Mouse (Mus musculus) midbrain, embryonic 11.5 days (tissue): Measurements from ENCODE around the gene Nckap1l. TPM values are rescaled to one million over a fixed set of nuclear protein-coding genes. Genes with fewer than 3 reads are reported as not detected.
"Not testable (repeated sequence)": the region's sequence is repeated elsewhere in the genome, so short reads cannot be mapped to it uniquely, and the experiment has no call there.

Experiments used
- ATAC-seq: fragments of 200-750 bp; cut with Nextera tagmentation; 2 replicates; pipeline ENCODE4 v1.8.0; 2017; ENCODE audit warnings: moderate TSS enrichment, moderate library complexity; ENCODE audit not compliant: low FRiP score
- DNase-seq: peaks from one replicate; pipeline ENCODE4 v3.0.0; 2015; ENCODE audit warnings: low spot score; ENCODE audit errors: missing footprints
- H3K27ac ChIP-seq: fragments of 300-500 bp; sonication (generic); 2 replicates; pipeline ENCODE4 v1.5.1; 2014; ENCODE audit warnings: low read depth, low read length
- H3K27me3 ChIP-seq: fragments of 300-500 bp; sonication (generic); 2 replicates; pipeline ENCODE4 v1.6.1; 2014; ENCODE audit warnings: mild to moderate bottlenecking, low read length, moderate library complexity, mixed read lengths; ENCODE audit not compliant: control insufficient read depth, insufficient read depth
- H3K36me3 ChIP-seq: fragments of 300-500 bp; sonication (generic); 2 replicates; pipeline ENCODE4 v1.6.1; 2014; ENCODE audit warnings: mild to moderate bottlenecking, low read length, moderate library complexity, mixed read lengths; ENCODE audit not compliant: control insufficient read depth, insufficient read depth
- H3K4me1 ChIP-seq: fragments of 300-500 bp; sonication (generic); 2 replicates; pipeline ENCODE4 v1.6.1; 2014; ENCODE audit warnings: low read length; ENCODE audit not compliant: control insufficient read depth, insufficient read depth
- H3K4me2 ChIP-seq: fragments of 300-500 bp; sonication (generic); 2 replicates; pipeline ENCODE4 v1.6.1; 2014; ENCODE audit warnings: mild to moderate bottlenecking, moderate library complexity
- H3K4me3 ChIP-seq: fragments of 300-500 bp; sonication (generic); 2 replicates; pipeline ENCODE4 v1.5.1; 2014; ENCODE audit warnings: low read depth, low read length
- H3K9ac ChIP-seq: fragments of 300-500 bp; sonication (generic); 2 replicates; pipeline ENCODE4 v1.6.1; 2014; ENCODE audit warnings: low read length
- H3K9me3 ChIP-seq: fragments of 300-500 bp; sonication (generic); 2 replicates; pipeline ENCODE4 v1.6.1; 2016; ENCODE audit warnings: low read length; ENCODE audit not compliant: control insufficient read depth
- WGBS: fragments of 180-500 bp; shearing (Covaris S2); extraction: QIAGEN DNeasy Blood & Tissue Kit; methylation state at CpG from one replicate; pipeline ENCODE4 v1.1.7; 2014; 5-methylcytosine and 5-hydroxymethylcytosine counted together
- polyA plus RNA-seq: library from polyadenylated mRNA; unstranded; fragments of >200 nt; fragmentation: Nextera tagmentation; extraction: Ambion mirVana; gene quantifications from 2 replicates; pipeline ENCODE4 v1.2.1, GENCODE M21; 2014

Nckap1l gene
- polyA plus RNA-seq, result 2.4 and 2.7 TPM in 2 replicates

GRCm38 (mm10) chr15:103453551-103454218 lies at the start of gene Nckap1l:
Gene Nckap1l, plus strand, starts transcription at chr15:103453794.
- Histone ChIP-seq H3K36me3 (no peaks in the 10 kb centered on the region), H3K4me1 (no peaks in the 10 kb centered on the region), H3K27ac (no peak within 1 kb of the TSS), H3K9ac (no peak within 1 kb of the TSS), H3K4me3 (no peak within 1 kb of the TSS), H3K4me2 (no peak within 1 kb of the TSS), H3K27me3 (no peaks in the 10 kb centered on the region), H3K9me3 (no peaks in the 10 kb centered on the region)
- WGBS, result 92% methylated on average over 13 of the region's 13 CpGs
- DNase-seq (no peak), ATAC-seq (no peak)

GRCm38 (mm10) chr15:103405586-103405985 lies 48.0 kb upstream of the Nckap1l start:
- not testable (repeated sequence) for H3K36me3 ChIP-seq, H3K27ac ChIP-seq, H3K9me3 ChIP-seq, H3K27me3 ChIP-seq, H3K4me3 ChIP-seq, DNase-seq, H3K4me1 ChIP-seq, H3K4me2 ChIP-seq, H3K9ac ChIP-seq, ATAC-seq
- WGBS, result 83% methylated on average over 2 of the region's 3 CpGs

- no peaks in the 10 kb centered on the region for H3K9me3 ChIP-seq
- H3K27me3 ChIP-seq, result no peaks in the 10 kb centered on the region
- no peak for ATAC-seq
- H3K36me3 ChIP-seq, result no peaks in the 10 kb centered on the region
- H3K27ac ChIP-seq, result no peak overlapping the region
- H3K4me3 ChIP-seq, result no peak overlapping the region
- H3K4me2 ChIP-seq, result no peak overlapping the region
- DNase-seq, result no peak
- no peak overlapping the region for H3K9ac ChIP-seq
- no peaks in the 10 kb centered on the region for H3K4me1 ChIP-seq
- WGBS, result 47% methylated on average over 2 of the region's 2 CpGs
Measured at GRCm38 (mm10) chr15:103427017-103427416, 26.6 kb upstream of the Nckap1l start.

GRCm38 (mm10) chr15:103430241-103430640 lies 23.4 kb upstream of the Nckap1l start, which contains the start of gene Gtsf1:
Gene Gtsf1, minus strand, starts transcription at chr15:103430470.
- 89% methylated on average over 13 of the region's 16 CpGs for WGBS
- DNase-seq (no peak), ATAC-seq (no peak)
- H3K27ac ChIP-seq, result no peak within 1 kb of the TSS
- H3K4me1 ChIP-seq, result no peaks in the 10 kb centered on the region
- no peak within 1 kb of the TSS for H3K4me3 ChIP-seq
- H3K9me3 ChIP-seq, result no peaks in the 10 kb centered on the region
- no peak within 1 kb of the TSS for H3K4me2 ChIP-seq
- no peak within 1 kb of the TSS for H3K9ac ChIP-seq
- no peaks in the 10 kb centered on the region for H3K36me3 ChIP-seq
- H3K27me3 ChIP-seq, result no peaks in the 10 kb centered on the region

GRCm38 (mm10) chr15:103445966-103446365 lies 7.6 kb upstream of the Nckap1l start:
- not testable (repeated sequence) for H3K27me3 ChIP-seq, H3K36me3 ChIP-seq, H3K4me3 ChIP-seq, H3K4me2 ChIP-seq, H3K4me1 ChIP-seq, DNase-seq, H3K27ac ChIP-seq, ATAC-seq, H3K9me3 ChIP-seq, H3K9ac ChIP-seq
- WGBS, result 87% methylated on average over 4 of the region's 4 CpGs

GRCm38 (mm10) chr15:103448369-103448768 lies 5.2 kb upstream of the Nckap1l start, which contains the start of gene Gtsf2:
Gene Gtsf2, minus strand, starts transcription at chr15:103448469.
- ATAC-seq, result no peak
- Histone ChIP-seq H3K9ac (no peak within 1 kb of the TSS), H3K9me3 (no peaks in the 10 kb centered on the region), H3K27ac (no peak within 1 kb of the TSS), H3K36me3 (no peaks in the 10 kb centered on the region), H3K4me3 (no peak within 1 kb of the TSS), H3K4me1 (no peaks in the 10 kb centered on the region), H3K27me3 (no peaks in the 10 kb centered on the region), H3K4me2 (no peak within 1 kb of the TSS)
- DNase-seq, result no peak
- WGBS, result 27% methylated on average over 3 of the region's 3 CpGs

- no peak overlapping the region for H3K4me3 ChIP-seq
- no peak overlapping the region for H3K27ac ChIP-seq
- H3K4me1 ChIP-seq, result no peaks in the 10 kb centered on the region
- H3K4me2 ChIP-seq, result no peak overlapping the region
- H3K27me3 ChIP-seq, result no peaks in the 10 kb centered on the region
- ATAC-seq (no peak), DNase-seq (no peak)
- no peaks in the 10 kb centered on the region for H3K9me3 ChIP-seq
- no peak overlapping the region for H3K9ac ChIP-seq
- H3K36me3 ChIP-seq, result no peaks in the 10 kb centered on the region
- 91% methylated on average over 6 of the region's 6 CpGs for WGBS
Measured at GRCm38 (mm10) chr15:103454449-103454848, 855 bp downstream of the Nckap1l start.

GRCm38 (mm10) chr15:103462539-103463261 lies 9.1 kb downstream of the Nckap1l start:
- ATAC-seq, result no peak
- 77% methylated on average over 7 of the region's 7 CpGs for WGBS

GRCm38 (mm10) chr15:103471488-103472194 lies 18.0 kb downstream of the Nckap1l start:
- Histone ChIP-seq H3K4me3 (no peak overlapping the region), H3K27ac (no peak overlapping the region)

More at GRCm38 (mm10) chr15:103462539-103463261, 9.1 kb downstream of the Nckap1l start:
- Histone ChIP-seq H3K27me3 (no peaks in the 10 kb centered on the region), H3K27ac (no peak overlapping the region), H3K9me3 (no peaks in the 10 kb centered on the region), H3K4me1 (no peaks in the 10 kb centered on the region), H3K9ac (no peak overlapping the region), H3K4me2 (no peak overlapping the region), H3K36me3 (no peaks in the 10 kb centered on the region), H3K4me3 (no peak overlapping the region)
- no peak for DNase-seq

More at GRCm38 (mm10) chr15:103471488-103472194, 18.0 kb downstream of the Nckap1l start:
- 89% methylated on average over 7 of the region's 7 CpGs for WGBS
- H3K9ac ChIP-seq, result no peak overlapping the region
- H3K4me2 ChIP-seq, result no peak overlapping the region
- DNase-seq, result no peak
- no peaks in the 10 kb centered on the region for H3K9me3 ChIP-seq
- H3K4me1 ChIP-seq, result no peaks in the 10 kb centered on the region
- no peaks in the 10 kb centered on the region for H3K27me3 ChIP-seq
- H3K36me3 ChIP-seq, result no peaks in the 10 kb centered on the region
- ATAC-seq, result no peak
